Mouse (Mus musculus): ENCODE results near the gene Bmper. TPM values are rescaled to one million over a fixed set of nuclear protein-coding genes. Genes with fewer than 3 reads are reported as not detected.
A peak's percentile ranks its signal among the peaks of the same experiment; 100 is the strongest.

Bmper gene
- polyA plus RNA-seq (2014; fragmentation: Nextera tagmentation; extraction: Ambion mirVana): 6.9 and 7.2 TPM in 2 replicates

DNA sequence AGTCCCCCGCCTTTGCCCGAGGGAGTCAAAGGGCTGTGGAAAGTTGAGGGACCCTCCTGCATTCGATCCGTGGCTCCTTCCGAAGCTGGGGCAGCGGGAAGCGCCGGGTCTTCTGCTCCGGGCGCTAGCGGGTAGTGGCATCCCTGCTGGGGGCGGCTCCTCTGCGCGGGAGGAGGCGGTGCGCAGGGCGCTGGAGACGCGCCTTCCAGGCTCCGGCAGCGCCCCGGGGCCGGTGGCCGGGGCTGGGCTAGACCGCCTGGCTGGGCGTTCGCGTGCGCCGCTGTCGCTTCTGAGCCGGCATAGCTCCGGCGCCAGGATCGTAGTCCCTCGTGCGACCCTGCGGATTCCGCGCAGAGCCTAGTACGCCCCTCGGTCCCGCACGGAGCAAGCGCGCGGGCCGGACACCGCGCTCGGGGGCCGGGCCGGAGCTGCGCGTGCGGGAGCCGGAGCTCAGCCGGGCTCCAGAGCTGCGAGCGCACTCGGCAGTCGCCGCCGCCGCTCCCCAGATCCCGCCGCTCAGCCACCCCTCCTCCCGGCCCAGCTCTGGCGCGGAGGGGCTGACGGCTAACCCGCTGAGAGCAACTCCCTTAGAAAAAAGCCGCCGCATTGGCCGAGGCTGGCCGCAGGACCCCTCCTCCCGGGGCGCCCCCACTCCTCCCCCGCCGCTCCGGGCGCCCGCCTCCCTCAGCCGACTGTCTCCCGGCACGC is at the start of gene Bmper:
Gene Bmper (plus strand): TSS at position 236 of the 708 bp plus-strand sequence.
- Histone ChIP-seq H3K9me3 (ENCODE audit: control insufficient read depth, low read depth, low read length) (no peaks in the 10 kb centered on the region), H3K36me3 (ENCODE audit: control insufficient read depth, insufficient read depth, low read length) (no peaks in the 10 kb centered on the region), H3K4me3 (ENCODE audit: low read depth, low read length) (peak within 1 kb of the TSS; percentile 65), H3K27ac (ENCODE audit: low read length) (peak within 1 kb of the TSS; percentile 66; the same call in 1 of the 2 replicates), H3K27me3 (ENCODE audit: control insufficient read depth, insufficient read depth, low read length) (peaks cover 13% of the 10 kb centered on the region; the same call in 1 of the 2 replicates), H3K4me1 (ENCODE audit: control insufficient read depth, insufficient read depth, low read length) (no peaks in the 10 kb centered on the region), H3K9ac (replicated peaks; ENCODE audit: low read depth, low read length) (peak within 1 kb of the TSS; percentile 57), H3K4me2 (replicated peaks; ENCODE audit: low read depth, low read length) (peak within 1 kb of the TSS; percentile 96)
- ATAC-seq (ENCODE audit: insufficient number of reproducible peaks, insufficient read depth, low FRiP score, low read depth): peak; percentile 87
- under 1% methylated on average over 85 of the region's 86 CpGs for WGBS

DNA sequence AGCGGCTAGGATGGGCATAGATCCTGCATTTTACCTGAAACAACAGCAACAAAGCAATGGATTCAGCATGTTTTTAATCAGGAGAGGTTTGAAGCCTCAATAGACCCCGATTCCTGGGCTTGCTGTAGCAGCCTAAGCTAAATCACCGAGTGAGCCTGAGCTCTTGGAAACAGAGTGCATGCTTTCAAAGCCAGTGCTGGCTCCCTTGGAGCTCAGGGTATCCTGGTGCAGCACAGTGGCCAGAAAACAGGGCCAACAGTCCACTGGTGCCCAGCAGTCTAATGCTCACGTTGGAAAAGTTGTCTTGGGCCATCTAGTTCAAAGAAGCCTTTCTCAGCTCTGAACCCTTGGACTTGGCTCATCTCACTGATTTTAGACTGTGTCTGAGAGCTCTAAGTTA is 45.4 kb upstream of the Bmper start:
- Histone ChIP-seq H3K9ac (replicated peaks; ENCODE audit: low read depth, low read length) (no peak overlapping the region), H3K4me3 (ENCODE audit: low read depth, low read length) (no peak overlapping the region), H3K9me3 (ENCODE audit: control insufficient read depth, low read depth, low read length) (no peaks in the 10 kb centered on the region), H3K4me2 (replicated peaks; ENCODE audit: low read depth, low read length) (no peak overlapping the region), H3K4me1 (ENCODE audit: control insufficient read depth, insufficient read depth, low read length) (no peaks in the 10 kb centered on the region), H3K36me3 (ENCODE audit: control insufficient read depth, insufficient read depth, low read length) (no peaks in the 10 kb centered on the region), H3K27ac (ENCODE audit: low read length) (no peak overlapping the region), H3K27me3 (ENCODE audit: control insufficient read depth, insufficient read depth, low read length) (no peaks in the 10 kb centered on the region)
- WGBS: 89% methylated on average over 4 of the region's 4 CpGs
- no peak for ATAC-seq (ENCODE audit: insufficient number of reproducible peaks, insufficient read depth, low FRiP score, low read depth)

DNA sequence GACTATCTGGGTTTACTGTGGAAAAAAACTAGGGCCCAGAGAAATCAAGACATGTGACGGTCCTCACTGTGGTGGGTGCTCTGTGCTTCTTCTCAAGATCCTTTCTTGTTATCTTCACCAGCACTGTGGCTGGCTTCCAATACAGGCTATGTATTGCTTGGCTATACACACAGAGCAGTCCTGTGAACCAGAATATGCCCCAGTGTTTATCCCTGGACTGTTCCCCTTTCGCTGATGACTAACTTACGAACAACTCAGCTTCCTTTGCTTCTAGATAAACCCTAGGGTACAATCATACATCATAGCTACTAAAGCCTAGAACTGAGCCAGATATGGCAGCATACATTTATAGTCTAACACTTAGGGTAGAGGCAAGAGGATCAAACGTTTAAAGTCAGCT is 35.7 kb upstream of the Bmper start:
- H3K27ac ChIP-seq (ENCODE audit: low read length): no peak overlapping the region
- H3K9me3 ChIP-seq (ENCODE audit: control insufficient read depth, low read depth, low read length): no peaks in the 10 kb centered on the region
- 68% methylated on average over 4 of the region's 4 CpGs for WGBS
- H3K9ac ChIP-seq (replicated peaks; ENCODE audit: low read depth, low read length): no peak overlapping the region
- ATAC-seq (ENCODE audit: insufficient number of reproducible peaks, insufficient read depth, low FRiP score, low read depth): no peak
- no peak overlapping the region for H3K4me2 ChIP-seq (replicated peaks; ENCODE audit: low read depth, low read length)
- H3K27me3 ChIP-seq (ENCODE audit: control insufficient read depth, insufficient read depth, low read length): no peaks in the 10 kb centered on the region
- no peak overlapping the region for H3K4me3 ChIP-seq (ENCODE audit: low read depth, low read length)
- H3K4me1 ChIP-seq (ENCODE audit: control insufficient read depth, insufficient read depth, low read length): no peaks in the 10 kb centered on the region
- H3K36me3 ChIP-seq (ENCODE audit: control insufficient read depth, insufficient read depth, low read length): no peaks in the 10 kb centered on the region

DNA sequence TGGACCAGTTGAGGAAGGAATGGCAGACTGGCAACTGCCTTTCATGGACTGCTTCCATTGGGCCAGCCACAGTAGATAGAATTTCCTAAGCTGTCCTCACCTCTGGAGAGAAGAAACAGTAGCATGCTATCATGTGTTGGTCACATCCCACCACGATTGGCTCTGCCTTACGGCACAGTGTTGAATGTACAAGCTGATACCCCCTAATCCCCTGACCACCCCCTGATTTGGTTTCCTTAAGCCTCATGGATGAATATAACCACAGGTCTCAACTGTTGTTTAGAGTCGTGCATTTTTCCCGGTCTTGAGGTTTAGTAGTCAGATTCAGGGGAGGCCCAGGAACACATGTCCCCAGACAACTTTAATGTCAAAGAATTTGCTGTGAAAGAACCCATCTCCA is 34.7 kb upstream of the Bmper start:
- H3K9ac ChIP-seq (replicated peaks; ENCODE audit: low read depth, low read length): no peak overlapping the region
- no peaks in the 10 kb centered on the region for H3K27me3 ChIP-seq (ENCODE audit: control insufficient read depth, insufficient read depth, low read length)
- H3K9me3 ChIP-seq (ENCODE audit: control insufficient read depth, low read depth, low read length): no peaks in the 10 kb centered on the region
- no peak for ATAC-seq (ENCODE audit: insufficient number of reproducible peaks, insufficient read depth, low FRiP score, low read depth)
- H3K4me1 ChIP-seq (ENCODE audit: control insufficient read depth, insufficient read depth, low read length): no peaks in the 10 kb centered on the region
- 66% methylated on average over 4 of the region's 4 CpGs for WGBS
- H3K4me3 ChIP-seq (ENCODE audit: low read depth, low read length): no peak overlapping the region
- no peaks in the 10 kb centered on the region for H3K36me3 ChIP-seq (ENCODE audit: control insufficient read depth, insufficient read depth, low read length)
- no peak overlapping the region for H3K27ac ChIP-seq (ENCODE audit: low read length)
- no peak overlapping the region for H3K4me2 ChIP-seq (replicated peaks; ENCODE audit: low read depth, low read length)

DNA sequence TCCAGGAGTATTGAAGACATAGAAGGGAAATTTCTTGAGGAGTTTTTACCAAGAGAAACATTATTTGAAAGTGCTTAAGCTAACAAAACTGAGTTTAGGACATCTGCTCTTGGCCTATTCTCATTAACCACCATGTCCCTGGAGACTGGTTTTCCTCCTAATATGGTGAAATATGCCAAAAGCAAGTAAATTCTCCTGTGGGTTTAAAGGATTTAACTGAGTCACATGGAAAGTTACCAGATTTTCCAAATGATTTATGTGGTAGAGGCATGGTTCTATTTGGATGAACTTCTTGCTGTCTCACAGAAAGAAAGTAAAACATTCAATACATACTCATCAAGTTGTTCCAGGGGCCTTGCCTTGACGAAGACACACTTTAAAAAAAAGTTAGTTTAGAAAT is 31.9 kb upstream of the Bmper start:
- no peak for ATAC-seq (ENCODE audit: insufficient number of reproducible peaks, insufficient read depth, low FRiP score, low read depth)
- no peak overlapping the region for H3K4me3 ChIP-seq (ENCODE audit: low read depth, low read length)
- H3K27ac ChIP-seq (ENCODE audit: low read length): no peak overlapping the region
- no peaks in the 10 kb centered on the region for H3K9me3 ChIP-seq (ENCODE audit: control insufficient read depth, low read depth, low read length)
- H3K27me3 ChIP-seq (ENCODE audit: control insufficient read depth, insufficient read depth, low read length): no peaks in the 10 kb centered on the region
- no peaks in the 10 kb centered on the region for H3K36me3 ChIP-seq (ENCODE audit: control insufficient read depth, insufficient read depth, low read length)
- no peaks in the 10 kb centered on the region for H3K4me1 ChIP-seq (ENCODE audit: control insufficient read depth, insufficient read depth, low read length)
- 43% methylated on average over 1 of the region's 1 CpGs for WGBS
- no peak overlapping the region for H3K4me2 ChIP-seq (replicated peaks; ENCODE audit: low read depth, low read length)
- no peak overlapping the region for H3K9ac ChIP-seq (replicated peaks; ENCODE audit: low read depth, low read length)

DNA sequence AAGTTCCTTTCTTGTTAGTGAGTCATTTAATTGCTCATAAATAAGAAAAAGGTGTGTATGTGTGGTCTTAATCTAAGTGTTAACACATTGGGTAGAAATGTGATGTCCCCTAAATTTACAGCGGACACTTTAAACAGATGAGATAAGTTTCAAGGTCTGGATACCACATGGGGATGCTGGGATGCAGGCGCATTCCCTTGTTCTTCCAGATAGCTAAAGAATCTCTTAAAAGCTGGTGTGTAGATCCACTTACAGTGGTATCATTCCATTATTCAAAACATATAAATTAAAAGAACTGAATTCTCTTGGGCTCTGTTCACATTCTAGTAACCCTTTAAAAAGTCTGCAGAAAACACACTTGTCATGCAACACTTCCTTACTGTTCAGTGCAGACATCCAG is 31.4 kb upstream of the Bmper start:
- H3K4me2 ChIP-seq (replicated peaks; ENCODE audit: low read depth, low read length): no peak overlapping the region
- H3K4me3 ChIP-seq (ENCODE audit: low read depth, low read length): no peak overlapping the region
- H3K9me3 ChIP-seq (ENCODE audit: control insufficient read depth, low read depth, low read length): no peaks in the 10 kb centered on the region
- H3K9ac ChIP-seq (replicated peaks; ENCODE audit: low read depth, low read length): no peak overlapping the region
- 74% methylated on average over 2 of the region's 2 CpGs for WGBS
- no peak overlapping the region for H3K27ac ChIP-seq (ENCODE audit: low read length)
- H3K27me3 ChIP-seq (ENCODE audit: control insufficient read depth, insufficient read depth, low read length): no peaks in the 10 kb centered on the region
- no peaks in the 10 kb centered on the region for H3K36me3 ChIP-seq (ENCODE audit: control insufficient read depth, insufficient read depth, low read length)
- no peaks in the 10 kb centered on the region for H3K4me1 ChIP-seq (ENCODE audit: control insufficient read depth, insufficient read depth, low read length)
- no peak for ATAC-seq (ENCODE audit: insufficient number of reproducible peaks, insufficient read depth, low FRiP score, low read depth)

DNA sequence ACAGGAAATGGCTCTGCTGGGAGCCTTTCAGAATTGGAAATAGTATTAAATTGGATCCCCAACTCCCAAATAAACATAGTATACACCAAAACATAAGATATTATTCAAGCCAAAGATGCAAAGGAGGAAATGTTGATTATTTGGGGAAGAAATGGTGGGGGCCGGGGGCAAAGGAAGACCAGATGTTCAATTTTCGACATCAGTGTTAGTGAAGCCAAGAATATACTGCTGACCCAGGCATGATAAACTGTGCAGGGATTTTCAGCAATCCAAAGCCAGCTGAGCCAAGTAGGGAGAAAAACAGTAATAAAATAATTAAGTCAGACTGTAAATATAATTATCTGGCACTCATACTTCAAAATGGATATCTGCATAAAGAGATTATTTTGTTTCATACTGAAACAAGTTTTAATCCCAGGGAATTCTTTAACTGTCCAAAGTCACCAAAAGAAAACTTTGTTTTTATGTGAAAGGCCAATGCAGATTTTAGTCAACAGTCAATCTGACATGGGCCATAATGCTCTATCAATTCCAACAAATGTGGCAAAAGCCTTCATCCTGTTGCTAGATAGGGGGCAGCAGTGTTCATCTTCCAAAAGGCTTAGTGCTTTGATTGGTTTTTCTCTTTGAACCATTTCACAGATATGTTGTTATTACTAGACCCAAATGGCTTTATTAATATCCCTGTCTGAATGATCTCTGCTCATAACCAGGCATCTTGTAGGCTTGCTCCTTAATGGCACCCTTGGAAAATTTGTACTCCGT is 30.1 kb upstream of the Bmper start:
- Histone ChIP-seq H3K9me3 (ENCODE audit: control insufficient read depth, low read depth, low read length) (no peaks in the 10 kb centered on the region), H3K27ac (ENCODE audit: low read length) (no peak overlapping the region), H3K9ac (replicated peaks; ENCODE audit: low read depth, low read length) (no peak overlapping the region), H3K4me3 (ENCODE audit: low read depth, low read length) (no peak overlapping the region), H3K4me1 (ENCODE audit: control insufficient read depth, insufficient read depth, low read length) (no peaks in the 10 kb centered on the region), H3K36me3 (ENCODE audit: control insufficient read depth, insufficient read depth, low read length) (no peaks in the 10 kb centered on the region), H3K4me2 (replicated peaks; ENCODE audit: low read depth, low read length) (no peak overlapping the region), H3K27me3 (ENCODE audit: control insufficient read depth, insufficient read depth, low read length) (no peaks in the 10 kb centered on the region)
- WGBS: 78% methylated on average over 3 of the region's 3 CpGs
- ATAC-seq (ENCODE audit: insufficient number of reproducible peaks, insufficient read depth, low FRiP score, low read depth): no peak

DNA sequence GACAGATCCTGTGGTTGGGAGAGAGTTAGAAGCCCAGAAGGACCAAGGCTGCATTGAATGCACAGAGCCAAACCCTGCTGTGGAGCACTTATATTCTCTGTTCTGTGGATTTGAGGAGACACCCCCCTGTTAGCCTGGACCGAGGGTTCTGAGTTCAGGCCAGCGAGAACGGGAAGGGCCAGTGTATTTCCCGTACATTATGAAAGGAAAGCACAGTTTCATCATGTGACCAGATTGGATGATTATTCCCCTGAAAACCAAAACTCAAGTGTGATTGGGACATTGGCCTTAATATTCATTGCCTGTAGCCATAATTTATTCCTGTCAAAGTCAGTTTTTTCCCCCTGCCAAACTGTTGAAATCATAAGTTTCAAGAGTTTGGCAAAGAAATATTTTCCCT is 23.9 kb upstream of the Bmper start:
- no peak overlapping the region for H3K27ac ChIP-seq (ENCODE audit: low read length)
- no peaks in the 10 kb centered on the region for H3K9me3 ChIP-seq (ENCODE audit: control insufficient read depth, low read depth, low read length)
- 0 out of 2 replicates have a peak, but pooled peaks cover 2% of the 10 kb centered on the region for H3K27me3 ChIP-seq (ENCODE audit: control insufficient read depth, insufficient read depth, low read length)
- no peak overlapping the region for H3K4me3 ChIP-seq (ENCODE audit: low read depth, low read length)
- WGBS: 92% methylated on average over 4 of the region's 4 CpGs
- no peak overlapping the region for H3K9ac ChIP-seq (replicated peaks; ENCODE audit: low read depth, low read length)
- H3K36me3 ChIP-seq (ENCODE audit: control insufficient read depth, insufficient read depth, low read length): no peaks in the 10 kb centered on the region
- no peak overlapping the region for H3K4me2 ChIP-seq (replicated peaks; ENCODE audit: low read depth, low read length)
- ATAC-seq (ENCODE audit: insufficient number of reproducible peaks, insufficient read depth, low FRiP score, low read depth): no peak
- no peaks in the 10 kb centered on the region for H3K4me1 ChIP-seq (ENCODE audit: control insufficient read depth, insufficient read depth, low read length)
